Mouse (Mus musculus): ENCODE results near the gene Arrdc2.

GRCm38 (mm10) chr8:70846371-70847154 is 7.0 kb upstream of the Arrdc2 start:
- peak; percentile 24; the same call in 1 of the 2 replicates for TF ChIP-seq CTCF (IDR thresholded peaks at IDR 0.05; ENCODE audit: low read depth, low read length)
- no peak for TF ChIP-seq POLR2A (IDR thresholded peaks at IDR 0.05; ENCODE audit: extremely low read depth, insufficient read depth, low read length)

All from liver, adult 2 months (tissue).